Mouse (Mus musculus) olfactory bulb, adult 2 months (tissue): ENCODE measurements around the gene Rpl35. TPM values are rescaled to one million over a fixed set of nuclear protein-coding genes. Genes with fewer than 3 reads are reported as not detected.
A peak's percentile ranks its signal among the peaks of the same experiment; 100 is the strongest.

Source experiments
- H3K27ac ChIP-seq: fragments of 200-500 bp; 2 replicates; pipeline ENCODE4 v1.5.1; 2012; ENCODE audit warnings: low read depth, low read length; ENCODE audit not compliant: insufficient read depth
- H3K4me1 ChIP-seq: fragments of 200-500 bp; 2 replicates; pipeline ENCODE4 v1.6.1; 2012; ENCODE audit warnings: low read length; ENCODE audit not compliant: control insufficient read depth, insufficient read depth
- H3K4me3 ChIP-seq: fragments of 200-500 bp; 2 replicates; pipeline ENCODE4 v1.5.1; 2012; ENCODE audit warnings: mild to moderate bottlenecking, low read depth, low read length, moderate library complexity; ENCODE audit not compliant: insufficient read depth
- CTCF ChIP-seq: fragments of 200-500 bp; IDR thresholded peaks from 2 replicates; pipeline ENCODE4 v1.5.1; 2012; ENCODE audit warnings: low read depth, mild to moderate bottlenecking, low read length, moderate library complexity; ENCODE audit not compliant: insufficient read depth
- POLR2A ChIP-seq: fragments of 200-500 bp; IDR thresholded peaks from 2 replicates; pipeline ENCODE4 v1.6.1; 2012; ENCODE audit warnings: mild to moderate bottlenecking, low read depth, low read length, moderate library complexity; ENCODE audit not compliant: insufficient read depth
- WGBS: fragments of 180-500 bp; shearing (Covaris S2); methylation state at CpG from one replicate; pipeline ENCODE4 v1.1.7; 2018; 5-methylcytosine and 5-hydroxymethylcytosine counted together
- polyA plus RNA-seq: library from polyadenylated mRNA; stranded (reverse); fragments of >200 nt; gene quantifications from 2 replicates; pipeline ENCODE4 v1.2.4, GENCODE M21; 2012; ENCODE audit warnings: low replicate concordance; ENCODE audit not compliant: missing spikeins, insufficient read depth, insufficient read length

The Rpl35 gene
- polyA plus RNA-seq, 1 experiment, result not detected

DNA sequence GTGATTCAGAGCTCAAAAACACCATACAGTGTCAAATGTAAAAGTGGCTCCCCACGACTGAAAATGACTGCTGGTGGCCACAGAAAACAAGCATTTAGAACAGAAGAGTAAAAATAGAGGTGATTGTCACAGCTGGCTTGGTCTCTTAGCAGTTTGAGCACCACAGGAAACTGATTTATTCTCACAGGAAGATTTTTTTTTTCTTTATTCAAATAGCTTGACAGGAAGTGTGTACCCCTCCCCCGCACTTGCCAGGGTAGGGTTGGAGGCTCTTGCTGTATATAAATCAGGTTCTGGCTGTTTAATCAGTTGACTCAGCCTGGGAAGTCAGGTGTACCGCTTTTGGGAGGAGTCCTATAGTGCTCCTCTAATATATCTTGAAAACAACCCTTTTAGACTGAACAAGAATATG lies 3.5 kb upstream of the Rpl35 start:
- Histone ChIP-seq H3K4me3 (peak overlapping the region; percentile 89), H3K27ac (no peak overlapping the region), H3K4me1 (peaks cover 6% of the 10 kb centered on the region)
- TF ChIP-seq CTCF (no peak), POLR2A (no peak)
- WGBS, result 16% methylated on average over 3 of the region's 3 CpGs

GRCm38 (mm10) chr2:39008350-39008851 lies 3.0 kb upstream of the Rpl35 start:
- Histone ChIP-seq H3K27ac (peak overlapping the region; percentile 53), H3K4me1 (peaks cover 12% of the 10 kb centered on the region), H3K4me3 (peak overlapping the region; percentile 89)
- TF ChIP-seq CTCF, result no peak
- no peak for TF ChIP-seq POLR2A
- under 1% methylated on average over 25 of the region's 25 CpGs for WGBS

- H3K4me1 ChIP-seq, result peaks cover 13% of the 10 kb centered on the region
- H3K27ac ChIP-seq, result peak overlapping the region; percentile 74
- peak overlapping the region; percentile 89 for H3K4me3 ChIP-seq
- WGBS, result under 1% methylated on average over 44 of the region's 44 CpGs
- TF ChIP-seq CTCF, result no peak
- peak; percentile 93 for TF ChIP-seq POLR2A
Measured at GRCm38 (mm10) chr2:39007865-39008264, 2.4 kb upstream of the Rpl35 start.

DNA sequence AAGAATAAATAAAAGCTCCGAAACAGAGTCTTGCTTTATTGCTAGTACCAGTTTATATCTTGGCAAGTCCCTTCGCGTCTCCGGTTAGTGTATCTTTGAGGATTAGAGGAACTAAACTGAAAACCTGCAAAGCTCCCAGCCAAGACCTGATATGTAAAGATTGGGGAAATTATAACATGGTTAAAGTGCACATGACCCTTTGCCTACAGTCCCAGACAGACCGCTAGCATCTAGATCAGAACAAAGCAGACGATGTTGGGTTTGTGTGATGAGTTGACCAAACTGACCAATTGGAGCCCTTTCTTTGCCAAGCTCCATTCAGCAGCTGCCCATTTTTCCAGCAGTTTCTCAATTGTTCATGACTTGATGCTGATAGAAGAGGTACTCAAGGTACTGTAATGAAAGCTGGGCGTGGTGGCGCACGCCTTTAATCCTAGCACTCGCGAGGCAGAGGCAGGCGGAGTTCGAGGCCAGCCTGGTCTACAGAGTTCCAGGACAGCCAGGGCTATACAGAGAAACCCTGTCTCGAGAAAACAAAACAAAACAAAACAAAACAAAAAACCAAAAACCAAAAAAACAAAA lies 816 bp upstream of the Rpl35 start:
- no peak for TF ChIP-seq CTCF
- TF ChIP-seq POLR2A, result no peak
- Histone ChIP-seq H3K4me1 (peaks cover 9% of the 10 kb centered on the region), H3K4me3 (no peak overlapping the region), H3K27ac (no peak overlapping the region)
- WGBS, result 89% methylated on average over 14 of the region's 14 CpGs

DNA sequence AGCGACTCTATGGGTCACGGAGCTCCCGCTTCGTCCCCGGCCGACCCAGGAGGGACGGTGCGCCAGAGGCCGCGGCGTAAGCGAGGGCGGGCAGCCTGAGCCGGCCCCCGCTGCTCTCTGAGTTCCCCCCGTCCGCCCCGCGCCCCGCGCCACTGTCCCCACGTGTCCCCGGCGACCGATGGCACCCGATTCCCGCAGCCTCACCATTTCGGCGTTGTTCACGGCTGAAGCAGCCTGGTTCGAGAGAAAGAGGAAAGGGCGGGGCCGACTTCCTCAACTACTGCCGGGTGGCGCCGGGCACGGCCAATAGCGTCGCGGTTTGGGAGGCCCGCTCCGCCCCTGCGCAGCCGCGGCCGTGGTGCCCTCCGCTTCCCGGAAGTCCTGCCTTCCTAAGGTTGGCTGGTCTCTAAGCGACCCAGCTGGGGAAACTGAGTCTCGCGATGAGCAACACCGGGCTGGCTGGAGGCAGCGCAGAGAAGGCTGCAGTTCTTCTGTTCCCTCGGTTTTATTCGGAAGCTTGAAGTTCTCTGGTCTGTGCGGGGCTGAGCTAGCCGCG lies 466 bp downstream of the Rpl35 start, which contains the start of gene Arpc5l:
TSS of gene Arpc5l (plus strand) at position 469 of the 556 bp plus-strand sequence.
- no peak within 1 kb of the TSS for H3K27ac ChIP-seq
- under 1% methylated on average over 57 of the region's 58 CpGs for WGBS
- peaks cover 9% of the 10 kb centered on the region for H3K4me1 ChIP-seq
- TF ChIP-seq CTCF, result no peak
- peak; percentile 63 for TF ChIP-seq POLR2A
- H3K4me3 ChIP-seq, result peak within 1 kb of the TSS; percentile 81

GRCm38 (mm10) chr2:39004372-39004771 lies 1.1 kb downstream of the Rpl35 start:
- no peak overlapping the region for H3K27ac ChIP-seq
- under 1% methylated on average over 11 of the region's 11 CpGs for WGBS
- peak overlapping the region; percentile 55 for H3K4me3 ChIP-seq
- TF ChIP-seq CTCF (no peak), POLR2A (no peak)
- H3K4me1 ChIP-seq, result peaks cover 9% of the 10 kb centered on the region

GRCm38 (mm10) chr2:39003512-39003911 lies 1.9 kb downstream of the Rpl35 start:
- TF ChIP-seq CTCF (no peak), POLR2A (no peak)
- WGBS, result 70% methylated on average over 5 of the region's 5 CpGs
- no peak overlapping the region for H3K27ac ChIP-seq
- peaks cover 9% of the 10 kb centered on the region for H3K4me1 ChIP-seq
- no peak overlapping the region for H3K4me3 ChIP-seq

DNA sequence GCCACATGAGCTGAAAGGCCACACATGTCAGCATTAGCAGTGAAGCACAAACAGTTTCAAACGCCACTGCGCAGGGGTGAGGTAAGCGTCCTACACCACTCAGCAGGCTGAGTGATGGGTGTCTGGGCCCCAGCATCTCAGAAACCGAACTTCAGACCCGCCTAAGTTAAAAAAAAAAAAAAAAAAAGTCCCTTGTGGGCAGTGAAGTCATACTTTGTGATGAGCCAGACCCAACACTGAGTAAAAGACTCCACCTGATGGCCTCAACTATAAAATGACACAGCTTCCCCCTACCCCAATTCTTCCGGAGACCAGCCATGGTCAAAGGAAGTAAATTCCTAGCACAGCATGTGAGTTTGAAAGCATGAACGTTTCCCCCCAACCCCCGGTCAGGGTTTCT lies 2.3 kb downstream of the Rpl35 start:
- H3K4me3 ChIP-seq, result no peak overlapping the region
- TF ChIP-seq CTCF (no peak), POLR2A (no peak)

GRCm38 (mm10) chr2:39001866-39002265 lies 3.6 kb downstream of the Rpl35 start:
- Histone ChIP-seq H3K27ac (no peak overlapping the region), H3K4me3 (no peak overlapping the region), H3K4me1 (peaks cover 15% of the 10 kb centered on the region)
- whole genome bisulfite sequencing, result 54% methylated on average over 3 of the region's 3 CpGs
- TF ChIP-seq CTCF (no peak), POLR2A (no peak)

More for the DNA sequence above, 2.3 kb downstream of the Rpl35 start:
- no peak overlapping the region for H3K27ac ChIP-seq
- H3K4me1 ChIP-seq, result peaks cover 11% of the 10 kb centered on the region
- WGBS, result 37% methylated on average over 8 of the region's 8 CpGs
